Mouse (Mus musculus) megakaryocyte, adult 5-6 weeks (primary cell): ENCODE results near the gene Lactb. TPM values are rescaled to one million over a fixed set of nuclear protein-coding genes. Genes with fewer than 3 reads are reported as not detected.

ENCODE experiments used
- ATAC-seq: 2 replicates; pipeline ENCODE4 v1.8.0; 2016; ENCODE audit warnings: mild to moderate bottlenecking, inconsistent platforms; ENCODE audit not compliant: poor library complexity, severe bottlenecking
- total RNA-seq, 2 experiments: library from RNA; stranded (forward) in 1 of 2; stranded (reverse) in 1 of 2; fragments of 153-499, 151-499 nt in 1 of 2; fragments of 221-1000, 200-1000 nt in 1 of 2; gene quantifications; 2 replicates each; pipeline versions ENCODE4 v1.2.3 to v1.2.4; 2015 to 2017

Gene Lactb
- total RNA-seq, 2 experiments from 2014 or later: 44.6 to 52.5 TPM

GRCm38 (mm10) chr9:66982085-66982484 is 6.8 kb upstream of the Lactb start:
- no peak for ATAC-seq

- peak; percentile 81 for ATAC-seq
Observed at GRCm38 (mm10) chr9:66980458-66980857, 5.2 kb upstream of the Lactb start.

- no peak for ATAC-seq
Observed at GRCm38 (mm10) chr9:66978468-66978867, 3.2 kb upstream of the Lactb start.

DNA sequence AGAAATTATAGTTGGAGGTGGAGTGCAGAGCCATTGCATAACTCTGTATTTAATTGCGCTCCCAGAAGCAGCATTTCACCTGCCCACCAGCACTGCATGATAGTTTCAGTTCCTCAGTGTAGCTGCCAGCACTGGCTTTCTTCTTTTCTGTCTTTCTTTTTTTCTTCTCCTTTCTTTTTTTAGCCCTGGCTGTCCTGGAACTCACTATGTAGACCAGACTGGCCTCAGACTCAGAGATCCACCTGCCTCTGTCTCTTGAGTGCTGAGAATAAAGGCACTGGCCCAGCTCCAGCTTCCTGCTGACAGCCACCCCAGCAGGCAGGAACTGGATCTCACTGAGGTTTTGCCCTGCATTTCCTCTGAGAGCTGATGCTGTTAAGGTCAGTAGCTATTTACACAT is 2.7 kb upstream of the Lactb start:
- no peak for ATAC-seq

GRCm38 (mm10) chr9:66977121-66977520 is 1.8 kb upstream of the Lactb start:
- ATAC-seq: no peak

GRCm38 (mm10) chr9:66974721-66975225 is 511 bp downstream of the Lactb start:
- peak; percentile 96 for ATAC-seq

DNA sequence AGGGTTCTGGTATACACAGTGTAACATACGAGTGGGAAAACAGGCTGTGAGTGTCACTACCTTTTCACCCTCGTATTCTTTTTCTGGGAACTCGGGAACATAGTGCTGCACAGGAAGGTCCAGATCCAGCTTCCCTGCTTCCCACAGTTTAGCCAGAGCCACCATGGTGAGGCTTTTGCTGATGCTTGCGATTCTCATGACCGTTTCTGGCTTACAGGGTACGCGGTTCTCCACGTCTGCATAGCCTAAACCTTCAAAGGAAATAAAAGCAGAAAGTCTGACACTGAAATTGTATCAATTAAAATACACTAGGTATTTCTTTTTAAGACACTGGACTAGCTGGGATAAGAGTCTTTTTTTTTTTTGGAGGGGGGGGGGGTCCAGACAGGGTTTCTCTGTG is 4.2 kb downstream of the Lactb start:
- no peak for ATAC-seq

DNA sequence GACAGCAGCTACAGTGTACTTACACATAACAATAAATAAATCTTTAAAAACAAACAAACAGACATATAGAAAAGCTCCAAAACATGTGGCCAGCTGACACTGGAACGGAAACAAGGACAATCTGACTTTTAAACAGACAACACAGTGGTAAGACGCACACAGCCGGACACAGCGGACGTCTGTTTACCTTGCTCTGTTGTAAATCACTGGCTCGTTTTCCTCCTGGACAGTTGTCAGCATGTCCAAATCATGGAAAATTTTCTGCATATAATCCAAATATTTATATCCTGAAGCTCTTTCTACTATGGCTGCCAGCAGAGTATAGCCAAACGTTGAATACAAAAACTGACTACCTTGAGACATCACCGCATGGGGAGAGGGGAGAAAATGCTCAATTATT is 7.8 kb downstream of the Lactb start:
- ATAC-seq: no peak

- ATAC-seq: no peak
Observed at GRCm38 (mm10) chr9:66961478-66961877, 13.8 kb downstream of the Lactb start.

DNA sequence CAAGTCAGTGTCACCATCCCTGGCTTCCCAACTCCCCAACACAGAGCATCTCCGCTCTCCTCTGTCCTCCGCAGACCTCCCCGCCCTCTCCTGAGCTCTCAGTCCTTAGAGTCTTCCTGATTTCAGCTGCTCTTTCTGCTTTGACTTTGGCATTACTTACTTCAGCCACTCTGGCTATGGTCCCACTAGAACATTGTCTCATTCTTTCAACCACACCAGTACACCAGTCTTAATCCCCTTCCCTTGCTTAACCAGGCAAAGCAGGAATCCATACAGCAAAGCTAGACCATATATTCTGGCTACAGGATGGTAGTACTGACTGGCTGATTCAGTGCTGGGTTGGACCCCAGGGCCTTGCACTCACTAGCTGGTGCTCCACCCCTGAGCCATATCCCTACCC is 17.8 kb downstream of the Lactb start:
- ATAC-seq: no peak

DNA sequence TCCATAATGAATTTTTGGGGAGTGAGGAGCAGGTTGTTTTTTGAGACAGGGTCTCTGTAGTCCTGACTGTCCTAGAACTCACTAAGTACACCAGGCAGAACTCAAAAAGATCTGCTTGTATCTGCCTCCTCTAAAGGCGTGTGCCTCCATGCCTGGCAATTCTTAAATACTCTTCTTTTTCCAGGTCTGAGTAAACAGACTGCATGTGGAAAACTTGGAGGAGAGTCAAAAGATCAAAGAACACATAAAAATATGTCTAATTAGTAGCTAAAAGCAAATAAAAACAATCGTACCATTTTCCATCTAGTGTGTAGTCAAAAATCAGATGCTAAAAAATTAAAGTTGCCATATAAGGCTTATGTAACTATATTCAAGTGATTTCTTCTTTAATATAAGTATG is 22.4 kb downstream of the Lactb start:
- ATAC-seq: no peak

GRCm38 (mm10) chr9:66952321-66952720 is 23.0 kb downstream of the Lactb start:
- no peak for ATAC-seq

DNA sequence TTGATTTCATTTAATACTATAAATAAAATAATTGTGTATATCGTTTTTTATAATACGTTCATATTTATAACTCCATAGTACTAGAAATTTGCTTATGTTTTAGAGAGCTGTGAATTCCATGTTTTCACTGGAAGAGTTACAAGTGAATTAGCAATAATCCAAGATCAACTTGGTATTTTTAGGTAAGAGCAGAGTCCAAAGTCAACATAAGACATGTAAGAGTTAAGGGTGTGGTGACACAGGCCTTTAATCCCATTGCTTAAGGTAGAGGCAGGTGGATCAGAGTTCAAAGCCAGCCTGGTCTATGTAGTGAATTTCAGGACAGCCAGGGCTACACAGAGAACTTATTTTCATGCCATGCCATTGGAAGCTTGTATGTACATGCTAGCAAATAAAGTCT is 26.7 kb downstream of the Lactb start:
- ATAC-seq: no peak

GRCm38 (mm10) chr9:66945647-66946641 is 29.3 kb downstream of the Lactb start, which contains the start of gene Rps27l:
Gene Rps27l, plus strand, starts transcription at chr9:66946086.
- peak; percentile 99 for ATAC-seq

GRCm38 (mm10) chr9:66945161-66945560 is 30.1 kb downstream of the Lactb start:
- ATAC-seq: no peak

DNA sequence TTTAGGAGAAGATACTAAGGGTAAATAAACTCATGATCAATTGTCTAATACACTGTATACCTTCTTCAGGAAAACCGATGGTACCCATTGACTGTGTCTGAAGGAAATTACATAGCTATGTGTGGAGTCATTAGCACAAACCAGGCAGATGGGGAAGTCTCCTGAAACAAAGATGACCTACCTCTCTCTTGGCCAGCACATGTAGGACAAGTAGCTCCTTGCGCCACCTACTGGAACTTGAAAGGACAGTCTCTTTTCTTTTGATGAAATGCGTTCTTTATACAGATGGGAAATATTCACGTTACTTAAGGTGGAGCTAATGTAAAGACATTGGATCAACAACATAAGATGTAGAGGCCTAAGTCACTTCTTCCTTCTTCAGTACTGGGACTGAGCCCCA is 36.4 kb downstream of the Lactb start:
- ATAC-seq: peak; percentile 98

DNA sequence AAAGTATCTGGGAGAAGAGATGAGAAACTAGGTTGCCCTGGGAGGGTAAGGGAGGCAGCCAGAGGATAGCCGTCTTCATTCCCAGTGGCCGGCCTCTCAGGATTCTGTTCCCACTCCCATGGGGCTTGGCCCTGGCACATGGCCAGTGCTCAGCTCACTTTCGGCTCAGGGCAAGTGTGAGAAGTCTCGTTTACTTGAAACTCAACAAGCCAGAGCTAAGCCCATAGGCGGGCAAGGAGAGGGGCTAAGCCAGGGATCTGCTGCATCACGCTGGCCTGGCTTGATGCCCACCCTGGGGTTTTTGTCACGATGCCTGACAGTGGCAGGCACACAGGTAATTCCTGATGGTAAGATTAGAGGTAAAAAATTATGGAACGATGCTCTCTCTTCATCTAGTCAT is 37.8 kb downstream of the Lactb start:
- no peak for ATAC-seq

DNA sequence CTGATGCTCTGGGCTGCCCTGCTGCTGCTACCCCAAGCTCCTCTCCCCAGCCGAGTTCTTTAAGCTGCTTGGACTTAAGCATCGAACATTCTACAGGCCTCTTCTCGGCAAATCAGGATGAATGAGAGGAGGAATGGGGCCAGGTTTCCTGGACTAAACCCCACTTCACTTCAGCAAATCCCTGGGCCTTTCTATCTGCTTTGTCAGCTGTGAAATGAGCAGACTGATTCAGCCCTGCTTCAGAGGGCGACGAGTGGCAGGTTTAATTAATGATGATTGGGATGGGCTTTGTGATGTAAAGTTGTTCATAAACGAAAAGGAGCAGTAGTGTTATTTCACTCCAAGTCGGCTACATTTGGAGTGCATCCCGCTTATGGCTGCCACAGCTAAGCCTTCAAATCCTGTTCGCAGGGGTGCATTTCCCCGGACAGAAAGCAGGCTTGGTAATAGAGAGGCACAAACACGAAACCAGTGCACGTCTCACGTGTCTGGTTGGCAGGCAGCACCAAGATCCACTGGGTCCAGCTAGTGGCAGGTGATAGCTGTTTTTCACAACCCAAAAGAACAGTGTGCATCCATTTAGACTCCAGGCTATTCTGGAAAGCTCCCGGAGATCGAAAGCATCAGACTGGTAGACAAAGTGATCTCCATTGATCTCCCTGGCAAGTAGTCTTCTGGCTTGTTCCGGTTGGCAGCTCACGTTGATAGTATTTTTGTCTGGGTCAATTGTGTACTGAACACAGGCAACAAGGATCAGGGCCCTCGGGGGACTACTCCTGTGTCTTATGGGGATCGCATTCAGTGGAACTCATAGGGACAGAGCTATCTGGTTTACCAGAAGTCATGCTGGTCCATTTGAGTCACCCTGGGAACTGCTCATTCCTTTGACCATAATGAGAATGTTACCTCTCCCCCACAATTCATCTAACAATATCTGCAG is 41.1 kb downstream of the Lactb start:
- ATAC-seq: no peak

- ATAC-seq: no peak
Observed at GRCm38 (mm10) chr9:66930351-66930750, 44.9 kb downstream of the Lactb start.

DNA sequence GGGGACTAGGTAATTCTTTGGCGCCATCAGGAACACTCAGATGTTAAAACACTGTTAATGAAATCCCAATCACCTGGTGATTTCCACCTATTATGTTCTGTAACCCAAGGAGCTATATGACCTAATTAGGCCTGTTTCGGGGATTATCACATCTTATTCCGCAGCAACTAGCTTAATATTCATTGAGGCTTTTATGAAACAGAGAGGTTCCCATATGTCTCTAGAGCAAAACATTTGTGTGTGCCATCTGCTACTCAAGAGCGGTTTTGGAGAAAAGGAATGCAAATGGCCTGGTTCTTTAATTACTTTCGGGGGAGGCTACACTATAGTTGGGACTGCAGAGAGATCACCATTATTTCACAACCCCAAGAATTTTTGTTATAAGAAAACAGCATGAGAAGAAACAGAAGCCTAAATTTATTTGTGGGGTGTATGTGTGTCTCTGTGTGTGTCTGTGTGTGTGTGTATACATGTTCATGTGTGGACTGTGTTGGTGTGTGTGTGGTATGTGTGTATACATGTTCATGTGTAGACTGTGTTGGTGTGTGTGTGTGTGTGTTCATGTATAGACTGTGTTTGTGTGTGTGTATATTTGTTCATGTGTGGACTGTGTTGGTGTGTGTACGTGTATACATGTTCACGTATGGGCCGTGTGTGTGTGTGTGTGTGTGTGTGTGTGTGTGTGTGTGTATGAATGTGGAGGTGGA is 47.4 kb downstream of the Lactb start:
- ATAC-seq: no peak

- no peak for ATAC-seq
Observed at GRCm38 (mm10) chr9:66925853-66926252, 49.4 kb downstream of the Lactb start.
